Mouse (Mus musculus) lung, postnatal 4 days (tissue): ENCODE results near the gene Rnf144b.

ENCODE experiments used
- DNase-seq, 2 experiments: peaks; one replicate each; pipeline ENCODE4 v3.0.0; 2021

Gene Rnf144b

DNA sequence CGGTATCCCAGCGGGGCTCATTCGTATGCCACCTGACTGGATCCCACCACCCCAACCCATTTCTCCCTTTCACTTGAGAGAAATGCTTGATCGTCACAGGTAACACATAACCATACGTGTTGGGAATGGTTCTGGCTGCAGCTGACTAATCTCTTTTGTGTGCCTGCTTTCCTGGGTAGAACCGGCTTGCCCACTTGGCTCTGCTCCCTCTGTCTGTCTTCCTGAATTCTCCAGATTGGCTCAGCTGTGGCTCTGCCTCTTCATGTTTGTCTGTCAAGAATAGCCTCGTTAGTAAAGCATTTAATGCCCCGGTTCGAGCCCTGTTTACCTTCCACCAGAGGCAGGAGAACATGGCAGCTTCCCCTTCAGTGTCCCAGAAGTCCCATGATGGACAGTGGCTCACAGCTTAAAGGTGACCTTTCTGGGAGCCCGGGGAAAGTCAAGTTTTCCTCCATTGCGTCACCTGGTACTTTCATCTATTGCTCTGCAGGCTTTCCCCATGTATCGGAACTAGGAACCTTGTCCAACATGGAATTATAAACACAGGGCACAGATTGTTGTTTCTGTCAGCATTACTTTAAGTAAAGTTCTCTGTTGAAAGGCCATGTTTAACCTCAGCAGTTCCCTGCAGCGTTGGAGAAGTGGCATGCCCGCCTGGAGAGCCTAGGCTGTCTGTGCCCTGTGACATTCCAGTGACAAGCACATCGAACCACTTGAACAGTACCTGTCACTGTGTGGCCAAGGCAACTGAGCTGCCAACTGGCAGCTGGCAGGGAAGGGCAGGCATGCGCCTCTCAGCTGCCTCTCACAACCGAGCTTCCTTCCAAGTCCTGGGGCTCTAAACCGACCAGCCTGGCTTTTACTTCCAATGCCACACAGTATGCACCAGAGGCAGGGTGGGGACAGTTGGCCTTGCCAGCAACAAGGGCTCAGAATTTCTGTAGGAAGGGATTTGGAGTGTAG lies 101.4 kb downstream of the Rnf144b start:
- peak; percentile 57 to 81 for DNase-seq

GRCm38 (mm10) chr13:47224648-47225323 lies 102.3 kb downstream of the Rnf144b start:
- DNase-seq = peak; percentile 53 to 70

DNA sequence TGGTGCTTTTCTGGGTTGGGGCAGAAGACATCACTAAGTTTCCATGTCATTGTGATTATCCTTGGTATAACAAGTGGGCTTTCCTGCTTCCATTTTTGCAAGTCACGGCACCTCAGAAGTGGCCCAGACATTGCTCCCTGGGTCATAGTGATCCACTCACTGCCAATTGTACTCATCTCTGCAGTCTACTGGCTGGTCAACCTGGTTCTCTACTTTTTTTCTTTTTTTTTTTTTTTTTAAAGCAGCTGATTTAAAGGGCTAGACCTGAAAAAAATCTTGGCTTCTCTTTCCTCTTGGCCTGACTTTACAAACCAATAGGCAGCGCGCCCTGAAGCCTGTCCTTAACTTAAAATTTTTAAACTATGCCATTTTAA lies 102.9 kb downstream of the Rnf144b start:
- no peak for DNase-seq

DNA sequence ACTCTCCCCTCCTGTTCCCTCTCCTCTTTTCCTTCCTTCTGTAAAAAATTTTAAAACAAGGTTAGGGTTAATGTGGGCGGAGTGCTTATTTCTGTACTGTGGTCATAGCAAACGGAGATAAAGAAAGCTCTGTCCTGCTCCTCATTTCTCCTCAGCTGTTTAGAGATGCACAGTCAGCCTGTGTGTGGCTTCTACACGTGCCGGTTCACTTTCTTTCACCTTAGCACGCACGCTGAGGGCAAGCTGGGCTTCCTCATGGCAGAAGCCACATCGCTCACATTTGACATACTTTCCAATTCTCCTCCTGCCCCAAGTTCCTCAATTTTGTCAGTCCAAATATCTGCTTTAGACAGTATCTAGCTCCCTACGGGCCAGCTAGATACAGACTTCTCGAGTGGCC lies 103.3 kb downstream of the Rnf144b start:
- DNase-seq = no peak

- no peak for DNase-seq
These were observed 104.1 kb downstream of the Rnf144b start for GRCm38 (mm10) chr13:47226521-47226920.

- DNase-seq = no peak
These were observed 105.7 kb downstream of the Rnf144b start for GRCm38 (mm10) chr13:47228201-47228600.

- DNase-seq = peak; percentile 24 to 53
These were observed 106.3 kb downstream of the Rnf144b start for GRCm38 (mm10) chr13:47228626-47229190.

DNA sequence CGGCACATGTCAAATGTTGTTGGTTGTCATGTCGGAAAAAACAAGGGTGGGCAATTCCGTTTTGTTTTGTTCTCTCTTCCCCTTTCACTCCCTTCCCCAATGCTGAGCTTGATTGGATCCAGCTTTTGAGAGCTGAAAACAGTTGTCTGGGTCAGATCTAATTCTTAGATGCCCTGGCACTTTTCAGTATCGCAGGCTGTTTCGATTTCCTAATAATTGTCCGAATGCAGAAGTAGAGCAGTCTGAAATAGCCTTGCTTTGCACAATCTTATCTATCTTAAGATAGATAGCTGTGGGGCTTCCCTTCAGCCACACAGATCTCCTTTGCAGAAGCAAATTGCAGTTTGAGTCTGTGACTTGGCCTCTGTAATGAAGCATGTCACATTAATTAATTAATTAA lies 109.7 kb downstream of the Rnf144b start:
- no peak for DNase-seq

DNA sequence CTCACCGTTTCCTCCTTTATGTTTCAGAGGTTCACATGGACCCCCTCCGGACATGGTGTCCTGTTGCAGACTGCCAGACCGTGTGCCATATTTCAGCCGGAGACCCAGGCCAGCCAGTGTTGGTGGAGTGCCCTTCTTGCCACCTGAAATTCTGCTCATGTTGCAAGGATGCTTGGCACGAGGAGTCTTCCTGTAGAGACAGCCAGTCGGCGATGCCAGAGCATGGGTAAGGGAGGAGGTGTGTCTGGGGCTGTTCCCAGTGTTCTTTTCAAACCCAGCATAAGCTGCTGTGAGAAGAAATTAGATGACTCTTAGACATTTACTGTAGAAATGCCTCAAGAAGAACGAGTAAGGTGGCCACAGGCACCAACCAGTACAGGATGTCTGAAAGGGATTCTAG lies 114.9 kb downstream of the Rnf144b start:
- DNase-seq = no peak

- DNase-seq = no peak
These were observed 115.7 kb downstream of the Rnf144b start for GRCm38 (mm10) chr13:47238131-47238530.

DNA sequence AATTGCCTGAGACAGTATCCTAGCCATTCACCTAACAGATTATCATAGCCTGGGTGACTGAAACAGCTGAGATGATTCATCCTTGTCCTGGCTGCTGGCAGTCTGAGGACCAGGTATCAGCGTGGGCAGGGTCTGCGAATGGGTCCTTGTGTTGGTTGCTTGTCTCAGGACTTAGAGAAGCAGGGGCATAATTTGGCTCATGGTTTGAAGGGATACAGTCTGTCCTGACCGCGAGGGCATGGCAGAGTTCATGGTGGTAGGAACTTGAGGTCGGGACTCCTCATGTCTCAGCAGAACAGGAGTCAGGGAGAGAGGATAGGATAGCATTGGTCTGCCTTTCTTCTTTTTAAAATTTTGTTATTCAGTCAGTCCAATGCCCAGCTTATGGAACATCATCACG lies 121.1 kb downstream of the Rnf144b start:
- no peak for DNase-seq

- peak in 1 of 2 experiments; percentile 31 for DNase-seq
These were observed 122.3 kb downstream of the Rnf144b start for GRCm38 (mm10) chr13:47244771-47245170.

GRCm38 (mm10) chr13:47246459-47246858 lies 124.0 kb downstream of the Rnf144b start:
- DNase-seq = no peak

DNA sequence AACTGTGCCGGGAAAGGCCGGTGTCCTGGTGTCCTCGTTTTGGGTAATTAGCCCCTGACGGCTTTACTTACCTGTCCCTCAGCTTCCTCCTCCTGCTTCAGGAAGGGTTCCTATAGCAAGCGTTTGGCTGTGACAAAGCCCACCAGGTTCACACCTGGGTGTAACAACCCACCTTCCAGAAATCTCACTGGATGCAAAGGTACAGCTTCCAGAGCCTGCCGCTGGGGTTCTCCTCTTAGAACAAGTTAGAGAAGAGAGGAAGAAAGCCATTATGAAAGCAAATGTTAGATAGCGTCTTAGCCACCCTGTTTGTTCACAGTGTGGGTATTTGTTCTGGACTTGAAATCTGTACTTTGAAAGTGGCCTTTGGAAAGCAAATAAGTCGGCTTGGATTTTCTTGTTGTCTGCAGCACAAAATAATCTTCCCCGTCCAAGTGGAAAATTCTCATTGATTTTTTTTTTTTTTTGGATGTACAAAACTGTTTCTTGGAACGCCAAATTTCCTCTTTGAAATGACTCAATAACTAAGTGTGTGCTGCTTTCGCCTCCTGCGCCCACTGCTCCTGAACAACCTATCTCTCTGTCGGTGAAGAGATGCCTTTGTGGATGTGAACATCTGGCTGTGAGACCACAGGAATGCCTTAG lies 124.8 kb downstream of the Rnf144b start:
- no peak for DNase-seq

DNA sequence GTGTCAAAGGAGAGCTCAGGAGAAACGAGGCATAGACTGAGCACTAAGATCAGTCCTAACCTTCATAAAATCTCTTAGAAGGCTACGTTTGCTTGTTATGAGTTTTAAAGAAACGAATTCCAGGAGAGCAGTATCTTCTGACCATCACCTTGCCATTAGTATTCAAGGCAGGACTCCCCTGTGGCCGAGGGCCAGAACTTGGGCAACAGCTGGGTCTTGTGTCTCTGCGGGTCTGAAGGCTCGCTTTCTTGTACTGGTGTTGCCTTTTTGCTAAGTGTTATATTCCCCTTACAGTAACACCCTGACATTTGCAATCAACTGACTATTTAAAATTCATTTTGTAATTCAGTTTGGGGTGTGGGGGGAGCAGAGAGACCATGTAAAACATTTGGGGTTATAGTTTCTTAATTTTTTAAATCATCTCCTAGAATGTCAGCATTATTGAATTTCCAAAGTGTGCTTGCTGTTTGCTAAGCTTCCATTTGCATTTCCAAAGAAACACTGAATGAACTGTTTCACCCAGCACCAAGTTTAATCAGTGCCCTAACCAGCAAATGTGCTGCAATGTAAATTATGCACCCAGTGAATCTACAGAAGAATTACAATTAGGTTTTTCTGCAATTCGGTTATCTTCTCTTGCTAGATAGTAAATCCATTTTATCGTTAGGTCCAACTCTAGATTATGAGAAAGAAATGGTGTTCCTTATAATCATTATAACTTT lies 126.0 kb downstream of the Rnf144b start:
- no peak for DNase-seq

DNA sequence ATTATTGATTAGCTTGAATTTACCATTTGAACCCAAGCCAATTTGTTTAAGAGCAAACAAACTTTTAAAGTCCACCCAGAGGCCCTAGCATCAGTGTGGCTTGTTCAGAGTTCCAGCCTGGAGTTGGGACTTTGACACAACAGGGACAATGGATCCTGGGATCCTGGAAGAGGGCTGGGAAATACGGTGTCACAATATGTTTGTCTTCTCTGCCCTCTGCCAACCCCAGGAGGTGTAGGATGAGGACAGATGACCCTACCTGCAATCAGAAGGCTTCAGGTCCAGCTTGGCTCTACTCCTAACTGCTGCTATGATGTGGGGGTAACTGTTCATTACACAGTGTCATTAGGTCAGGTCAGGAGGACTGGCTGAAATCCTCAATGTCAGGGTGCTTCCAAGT lies 128.2 kb downstream of the Rnf144b start:
- no peak for DNase-seq

DNA sequence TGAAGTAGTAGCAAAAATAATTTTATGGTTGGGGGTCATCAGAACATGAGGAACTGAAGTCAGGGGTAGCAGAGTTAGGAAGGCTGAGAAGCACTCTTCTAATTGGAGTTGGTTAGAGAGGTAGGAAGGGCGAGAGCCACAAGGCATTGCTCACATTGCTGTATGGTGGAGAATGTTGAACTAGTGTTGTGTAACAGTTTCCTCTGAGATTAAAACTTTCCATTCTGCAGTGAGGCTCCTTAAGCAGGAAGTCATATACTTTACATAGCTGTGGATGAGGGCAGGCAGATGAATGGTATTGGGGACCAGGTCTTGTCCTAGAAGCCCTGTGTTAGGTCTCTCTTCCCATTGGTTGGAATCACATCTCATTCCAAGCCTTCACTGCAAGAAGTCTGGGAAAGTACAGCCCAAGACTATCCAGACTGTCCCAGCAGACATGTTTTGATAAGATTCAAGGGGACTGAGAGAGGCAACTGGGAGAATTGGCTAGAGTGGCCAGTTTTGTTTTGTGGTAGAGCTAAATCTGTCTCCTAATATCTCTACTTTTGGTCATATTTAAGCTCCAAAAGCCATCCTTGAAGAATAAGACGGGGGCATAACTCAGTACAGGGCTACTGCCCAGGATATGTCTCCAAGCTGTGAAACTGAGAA lies 128.8 kb downstream of the Rnf144b start:
- DNase-seq = no peak

GRCm38 (mm10) chr13:47253711-47254110 lies 131.3 kb downstream of the Rnf144b start:
- DNase-seq = no peak

GRCm38 (mm10) chr13:47259297-47259696 lies 136.8 kb downstream of the Rnf144b start:
- DNase-seq = no peak

- DNase-seq = no peak
These were observed 139.5 kb downstream of the Rnf144b start for GRCm38 (mm10) chr13:47261961-47262360.

GRCm38 (mm10) chr13:47264382-47264781 lies 141.9 kb downstream of the Rnf144b start:
- no peak for DNase-seq

DNA sequence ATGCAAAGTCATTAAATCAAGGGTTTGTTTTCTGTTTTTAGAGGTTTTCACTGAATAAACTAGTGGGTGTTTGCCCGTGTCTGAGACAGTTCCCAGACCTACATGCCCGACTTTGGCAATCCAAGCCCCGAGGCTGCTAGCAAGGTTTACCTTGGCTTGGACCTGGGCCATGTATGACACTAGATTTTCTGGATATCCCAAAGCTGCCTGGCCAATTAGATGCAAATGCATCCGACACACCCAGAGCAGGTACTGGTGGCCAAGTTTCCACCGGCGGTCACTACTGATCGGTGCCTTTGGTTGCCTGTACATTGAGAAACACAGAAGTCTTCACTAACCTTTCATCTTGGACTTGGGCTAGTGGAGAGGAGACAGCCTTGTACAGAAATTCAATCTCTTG lies 144.0 kb downstream of the Rnf144b start:
- DNase-seq = no peak
